Mouse (Mus musculus): ENCODE results near the gene Elmo1.

DNA sequence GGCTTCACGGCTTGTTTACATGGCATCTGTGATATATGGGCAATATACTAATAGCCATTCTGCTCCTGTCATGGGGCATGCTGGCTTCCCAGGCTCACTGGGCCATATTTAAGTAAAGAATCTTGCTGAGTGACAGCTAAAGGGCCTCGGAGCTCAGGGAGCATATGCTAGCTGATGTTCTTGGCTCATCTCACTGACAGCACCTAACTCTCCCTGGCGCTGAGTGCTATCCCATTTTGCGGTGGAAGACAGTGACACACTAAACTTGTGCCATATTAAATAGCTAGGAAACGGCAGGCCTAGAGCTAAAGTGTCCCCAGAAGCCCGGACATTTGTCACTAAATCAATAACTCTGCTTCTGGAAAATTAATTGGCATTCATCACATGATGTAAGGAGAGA lies 48.7 kb downstream of the Elmo1 start:
- TF ChIP-seq POLR2A (IDR thresholded peaks at IDR 0.05; ENCODE audit: control insufficient read depth, extremely low read depth, insufficient read depth, low read length, poor library complexity) = no peak
- no peak for TF ChIP-seq CTCF (IDR thresholded peaks at IDR 0.05; ENCODE audit: borderline replicate concordance, control insufficient read depth, extremely low read depth, insufficient read depth, low read length, poor library complexity)

All from thymus, adult 2 months (tissue).